Mouse (Mus musculus) thymus, adult 2 months (tissue): ENCODE data around the gene Klrc3.

Experiments used
- CTCF ChIP-seq: fragments of 200-500 bp; IDR thresholded peaks from 2 replicates; pipeline ENCODE4 v1.5.1; 2012; ENCODE audit warnings: mild to moderate bottlenecking, control low read depth, low read length, moderate library complexity, borderline replicate concordance; ENCODE audit not compliant: control insufficient read depth, poor library complexity, insufficient read depth; ENCODE audit errors: extremely low read depth
- POLR2A ChIP-seq: fragments of 200-500 bp; IDR thresholded peaks from 2 replicates; pipeline ENCODE4 v1.6.1; 2012; ENCODE audit warnings: mild to moderate bottlenecking, low read length, control low read depth, moderate library complexity; ENCODE audit not compliant: control insufficient read depth, poor library complexity, insufficient read depth; ENCODE audit errors: extremely low read depth

- TF ChIP-seq POLR2A: no peak
- TF ChIP-seq CTCF: no peak
These were observed 51.6 kb downstream of the Klrc3 start, which contains the start of gene Klrd1 for GRCm38 (mm10) chr6:129591508-129591907.
